Mouse (Mus musculus): Measurements from ENCODE around the gene Bspry.
A peak's percentile ranks its signal among the peaks of the same experiment; 100 is the strongest.

The Bspry gene

DNA sequence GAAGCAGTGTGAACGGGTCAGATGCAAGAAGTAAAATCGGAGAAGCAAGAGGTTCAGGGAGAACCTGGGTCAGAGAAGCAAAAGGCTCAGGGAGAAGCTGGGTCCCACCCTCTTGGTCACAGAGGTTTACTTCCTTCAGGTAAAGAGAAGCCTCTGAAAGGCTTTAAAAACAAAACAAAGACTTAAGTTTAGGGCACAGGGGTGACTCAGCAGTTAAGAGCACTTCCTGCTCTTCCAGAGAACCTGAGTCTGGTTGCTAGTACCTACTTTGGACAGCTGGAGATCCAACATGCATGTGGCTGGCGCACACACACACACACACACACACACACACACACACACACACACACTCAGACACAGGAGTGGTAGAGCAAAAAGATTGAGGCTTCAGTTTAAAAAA lies 5.1 kb downstream of the Bspry start:
- no peak for DNase-seq

- no peak for DNase-seq
Observed at GRCm38 (mm10) chr4:62485450-62486161, 5.8 kb downstream of the Bspry start.

- no peak for DNase-seq
Observed at GRCm38 (mm10) chr4:62486162-62486696, 6.4 kb downstream of the Bspry start.

DNA sequence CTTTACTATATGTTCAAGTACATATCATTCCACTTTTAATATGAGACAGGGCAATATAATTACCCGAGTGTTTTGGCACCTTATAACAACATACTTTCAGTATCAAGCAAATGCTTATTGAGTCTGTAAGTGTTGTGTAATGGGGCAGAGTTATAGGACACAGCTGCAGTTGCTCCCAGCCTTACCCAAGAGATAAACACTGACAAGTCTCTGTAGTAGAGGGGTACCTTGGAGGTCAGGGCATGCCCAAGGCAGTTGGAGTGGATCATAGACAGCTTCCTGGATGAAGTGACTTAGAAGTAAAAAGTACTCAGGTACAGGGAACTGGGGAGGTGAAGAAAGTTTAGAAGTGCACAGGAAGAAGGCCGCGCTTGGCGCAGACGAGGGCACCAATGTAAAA lies 7.3 kb downstream of the Bspry start:
- no peak for DNase-seq

DNA sequence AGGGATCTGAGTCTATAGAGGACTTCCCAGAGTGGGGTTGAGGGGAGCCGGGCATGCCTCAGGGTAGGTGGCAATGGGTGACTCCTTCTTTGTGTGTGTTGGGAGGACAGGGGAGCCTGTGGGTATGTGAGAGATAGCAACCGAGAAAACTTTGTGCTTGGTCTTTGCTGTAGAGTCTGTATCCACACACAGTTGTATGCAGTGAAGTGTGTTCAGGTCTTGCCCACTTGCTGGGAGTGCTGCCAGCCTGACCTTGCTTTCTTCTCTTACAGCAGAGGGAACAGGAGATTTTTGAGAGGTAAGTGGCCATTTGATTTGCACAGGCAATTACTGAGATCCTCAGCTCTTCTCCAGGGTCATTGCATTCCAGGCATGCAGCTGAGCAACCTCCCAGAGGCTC lies 8.1 kb downstream of the Bspry start:
- DNase-seq: no peak

DNA sequence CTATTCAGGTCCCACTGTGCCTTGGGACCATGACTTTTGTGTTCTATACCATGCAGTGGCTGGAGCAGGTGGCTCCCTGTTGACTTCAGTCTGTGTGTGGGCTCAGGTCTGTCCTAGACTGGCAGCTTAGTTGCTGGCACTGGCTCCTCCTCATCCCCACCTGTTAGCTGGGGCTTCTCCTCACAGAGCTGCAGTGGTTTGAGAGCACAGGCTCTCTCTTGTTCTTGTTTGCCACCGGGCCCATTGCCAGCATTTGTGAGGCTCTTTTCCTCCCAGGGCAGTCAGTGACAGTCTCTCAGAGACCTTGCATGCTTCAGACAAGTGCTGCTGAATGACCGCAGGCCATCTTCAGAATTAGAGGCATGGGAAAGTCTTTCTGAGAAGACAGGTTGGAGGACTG lies 12.8 kb downstream of the Bspry start:
- no peak for DNase-seq

DNA sequence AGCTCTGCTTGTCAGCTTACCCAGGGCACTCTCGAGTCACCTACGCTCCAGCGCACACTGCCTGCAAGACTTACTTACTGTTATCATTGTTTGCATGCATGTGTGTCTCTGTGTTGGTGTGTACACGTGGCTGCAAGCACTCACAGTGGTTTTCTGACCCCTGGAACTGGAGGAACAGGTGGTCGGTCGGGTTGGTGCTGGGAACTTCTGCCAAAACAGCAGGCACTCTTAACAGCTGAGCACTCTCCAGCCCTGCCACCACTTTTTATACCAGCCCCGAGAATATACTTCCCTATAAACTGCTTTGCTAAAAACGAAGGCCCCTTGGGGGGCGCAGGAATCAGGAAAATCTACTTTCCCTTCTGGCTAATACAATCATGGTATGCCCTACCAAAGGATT lies 14.4 kb downstream of the Bspry start:
- no peak for DNase-seq

GRCm38 (mm10) chr4:62495946-62496345 lies 16.1 kb downstream of the Bspry start:
- DNase-seq: no peak

- peak; percentile 59 for DNase-seq
Observed at GRCm38 (mm10) chr4:62496815-62497214, 17.0 kb downstream of the Bspry start.

- DNase-seq: no peak
Observed at GRCm38 (mm10) chr4:62500799-62501198, 20.9 kb downstream of the Bspry start.

DNA sequence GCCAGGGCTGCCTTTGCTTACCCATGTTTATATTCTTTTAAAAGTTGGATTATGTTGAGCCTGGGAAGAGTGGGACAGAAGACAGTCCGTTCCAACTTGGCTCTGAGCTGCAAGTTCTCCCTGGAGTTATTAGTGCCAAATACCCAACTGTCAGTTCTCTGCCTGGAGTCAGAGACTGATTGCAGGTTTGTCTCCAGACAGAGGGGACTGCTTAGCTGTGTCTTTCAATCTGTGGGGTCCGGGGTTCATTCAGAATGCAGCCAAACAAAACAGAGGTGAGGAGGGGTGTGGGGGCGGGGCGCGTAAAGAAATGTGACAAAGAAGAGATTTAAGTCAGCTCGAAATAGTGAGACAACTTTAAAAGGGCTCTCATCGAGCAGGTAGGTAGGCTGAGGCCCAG lies 21.7 kb downstream of the Bspry start:
- DNase-seq: no peak

DNA sequence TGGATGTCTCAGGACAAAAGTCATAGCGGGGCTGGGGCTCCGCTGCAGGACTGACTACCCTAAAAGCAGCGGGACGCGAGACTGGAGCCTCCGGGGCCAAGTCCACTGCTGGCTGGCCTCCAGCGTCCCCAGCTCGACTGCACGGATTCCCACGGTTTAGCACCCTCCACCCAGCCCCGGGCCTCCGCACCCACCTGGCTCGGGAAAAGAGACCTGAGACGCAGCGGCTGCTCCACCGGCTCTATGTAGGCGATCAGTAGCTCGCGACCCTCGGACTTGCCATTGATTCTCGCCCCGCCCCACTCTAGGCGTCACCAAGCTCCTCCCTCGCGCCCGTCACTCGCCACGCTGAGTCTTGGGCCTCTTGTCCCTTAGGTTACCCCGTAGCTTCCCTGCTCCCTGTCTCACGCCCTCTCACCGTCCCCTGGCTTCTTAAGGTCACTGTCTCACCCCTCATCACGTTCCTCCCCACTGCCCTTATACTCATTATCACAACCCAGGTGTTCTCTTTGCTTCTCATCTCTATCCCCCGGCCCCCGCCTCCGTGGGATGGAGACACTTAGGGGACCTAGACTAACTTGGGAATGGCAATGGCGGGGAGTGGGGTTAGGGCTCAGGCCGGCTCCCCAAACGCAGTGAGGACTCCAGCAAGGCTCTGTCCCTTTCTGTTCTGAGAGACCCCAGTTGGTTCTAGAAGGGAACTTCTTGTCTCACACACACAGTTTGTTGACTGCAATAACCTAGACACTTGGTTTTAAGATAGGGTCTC lies 22.3 kb downstream of the Bspry start:
- DNase-seq: peak; percentile 90

DNA sequence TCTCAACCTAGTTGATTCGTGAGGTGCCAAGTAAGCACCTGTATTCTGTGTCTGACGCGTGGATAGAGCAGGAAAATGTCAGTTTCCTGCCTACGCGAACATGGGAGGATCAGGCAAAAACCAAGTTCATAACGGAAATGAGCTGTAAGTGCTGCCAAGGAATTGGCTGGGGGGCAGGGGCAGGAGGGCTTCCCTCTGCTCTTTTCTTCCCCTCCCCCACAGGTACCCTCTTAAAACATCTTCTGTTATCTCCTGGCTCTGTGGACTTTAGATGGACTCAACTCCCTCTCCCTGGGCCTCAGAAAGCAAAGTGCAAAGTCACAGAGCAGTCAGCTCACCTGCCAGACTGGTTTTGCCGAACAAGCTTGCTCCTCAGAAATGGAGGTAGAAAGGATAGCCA lies 23.1 kb downstream of the Bspry start:
- DNase-seq: no peak

GRCm38 (mm10) chr4:62503374-62503970 lies 23.6 kb downstream of the Bspry start, which contains the start of gene Hdhd3:
Gene Hdhd3 (minus strand): TSS chr4:62503467.
- DNase-seq: no peak

GRCm38 (mm10) chr4:62505991-62506390 lies 26.1 kb downstream of the Bspry start:
- DNase-seq: no peak

GRCm38 (mm10) chr4:62506798-62507197 lies 26.9 kb downstream of the Bspry start:
- DNase-seq: no peak

- DNase-seq: no peak
Observed at GRCm38 (mm10) chr4:62508839-62509238, 29.0 kb downstream of the Bspry start.

DNA sequence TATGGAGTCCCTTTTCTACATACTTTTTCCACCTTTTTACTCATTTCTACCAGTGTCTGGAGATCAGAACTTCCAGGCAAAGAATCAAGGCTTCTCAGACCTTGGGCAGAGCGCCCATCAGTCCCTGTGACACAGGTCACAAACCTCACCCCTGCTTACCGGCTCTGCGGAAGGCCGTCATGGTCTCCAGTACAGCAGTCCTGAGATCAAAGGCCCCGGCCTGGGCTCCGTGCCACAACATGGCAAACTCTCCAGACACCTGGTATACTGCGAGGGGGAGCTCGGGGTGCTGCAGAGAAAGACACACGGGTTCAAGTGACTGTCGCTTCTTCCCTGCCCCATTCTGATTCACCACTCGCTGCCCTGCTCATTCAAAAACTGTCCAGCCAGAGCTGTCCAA lies 30.1 kb downstream of the Bspry start:
- no peak for DNase-seq

DNA sequence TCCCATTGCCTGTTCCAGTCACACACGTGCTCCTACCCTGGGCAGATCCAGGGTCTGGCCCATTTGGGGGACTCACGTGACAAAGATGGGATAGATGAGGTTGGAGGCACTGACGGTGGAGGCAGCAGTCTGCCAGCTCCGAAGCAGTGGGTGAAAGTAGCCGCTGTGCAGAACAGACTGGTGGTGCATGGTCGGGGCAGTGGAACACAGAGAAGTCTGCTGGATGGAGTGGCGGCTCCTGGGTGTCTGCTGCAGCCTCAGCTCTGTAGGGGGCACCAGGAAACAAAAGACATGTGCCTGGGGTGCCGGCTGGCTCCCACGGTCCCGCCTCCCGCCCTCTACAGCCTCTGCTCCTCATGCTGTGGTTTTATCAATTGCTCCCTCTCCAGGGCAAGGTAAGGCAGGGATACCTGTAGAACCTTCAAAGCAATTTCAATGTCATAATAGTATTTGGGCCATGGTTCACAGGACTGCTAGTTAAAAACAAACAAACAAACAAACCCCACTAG lies 34.2 kb downstream of the Bspry start:
- no peak for DNase-seq

- DNase-seq: no peak
Observed at GRCm38 (mm10) chr4:62514995-62515394, 35.1 kb downstream of the Bspry start.

GRCm38 (mm10) chr4:62515490-62515889 lies 35.6 kb downstream of the Bspry start:
- no peak for DNase-seq

GRCm38 (mm10) chr4:62516079-62516478 lies 36.2 kb downstream of the Bspry start:
- DNase-seq: no peak

DNA sequence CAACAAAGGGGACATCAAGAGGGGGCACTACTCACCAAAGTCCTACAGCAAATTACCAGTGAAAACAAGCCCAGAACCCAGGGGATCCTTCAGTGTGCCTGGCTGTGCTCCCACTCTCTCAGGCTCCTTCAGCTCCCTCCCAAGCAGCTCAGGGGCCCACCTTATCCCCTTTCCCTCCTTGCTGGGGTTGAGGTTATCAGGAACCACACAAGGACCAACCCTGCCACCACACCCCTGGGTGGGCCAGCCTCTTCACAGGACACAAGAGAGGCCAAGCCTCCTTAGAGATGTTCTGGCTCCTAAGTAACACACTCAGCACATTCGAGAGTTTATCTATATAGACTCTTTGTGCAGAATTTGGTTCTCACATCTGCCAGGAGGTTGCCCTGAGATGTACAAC lies 36.7 kb downstream of the Bspry start:
- DNase-seq: no peak

- no peak for DNase-seq
Observed at GRCm38 (mm10) chr4:62517046-62517445, 37.2 kb downstream of the Bspry start.
